Mouse (Mus musculus) MEL (cell line): Measurements from ENCODE around the gene Gm20696. TPM values are rescaled to one million over a fixed set of nuclear protein-coding genes. Genes with fewer than 3 reads are reported as not detected.

Source experiments
- DNase-seq: peaks from one replicate; pipeline ENCODE4 v3.0.0; 2011; ENCODE audit warnings: low read depth, low spot score
- H3K27ac ChIP-seq: 2 replicates; pipeline ENCODE4 v1.5.1; 2012; ENCODE audit warnings: low read depth, mild to moderate bottlenecking, control low read depth, low read length, moderate library complexity; ENCODE audit not compliant: control insufficient read depth
- H3K27me3 ChIP-seq, 2 experiments: fragments of 150-350 bp in 1 of 2; sonication (generic) in 1 of 2; 2 replicates each; pipeline ENCODE4 v1.6.1; 2012; ENCODE audit warnings: low read length in 2 of 2, mild to moderate bottlenecking in 2 of 2, improper control_type of control experiment in 1 of 2, moderate library complexity in 1 of 2; ENCODE audit not compliant: insufficient read depth in 2 of 2, control insufficient read depth in 1 of 2
- H3K36me3 ChIP-seq, 2 experiments: 2 replicates each; pipeline ENCODE4 v1.6.1; 2012 to 2014; ENCODE audit warnings: low read length in 2 of 2, improper control_type of control experiment in 1 of 2, inconsistent platforms in 1 of 2, mild to moderate bottlenecking in 1 of 2; ENCODE audit not compliant: insufficient read depth in 2 of 2, control insufficient read depth in 1 of 2
- H3K4me1 ChIP-seq, 2 experiments: fragments of 150-350 bp in 1 of 2; sonication (generic) in 1 of 2; 2 replicates each; pipeline ENCODE4 v1.6.1; 2012; ENCODE audit warnings: low read length in 2 of 2, improper control_type of control experiment in 1 of 2, mild to moderate bottlenecking in 1 of 2; ENCODE audit not compliant: insufficient read depth in 2 of 2, control insufficient read depth in 1 of 2
- H3K4me3 ChIP-seq, 2 experiments: fragments of 150-350 bp in 1 of 2; sonication (generic) in 1 of 2; 2 replicates each; pipeline ENCODE4 v1.5.1; 2012; ENCODE audit warnings: low read depth in 2 of 2, low read length in 2 of 2, mild to moderate bottlenecking in 2 of 2, moderate library complexity in 2 of 2, control low read depth in 1 of 2, improper control_type of control experiment in 1 of 2; ENCODE audit not compliant: control insufficient read depth in 1 of 2, insufficient read depth in 1 of 2
- H3K79me2 ChIP-seq: 2 replicates; pipeline ENCODE4 v1.6.1; 2012; ENCODE audit warnings: mild to moderate bottlenecking, low read length, moderate library complexity; ENCODE audit not compliant: control insufficient read depth, poor library complexity, insufficient read depth
- H3K9ac ChIP-seq: 2 replicates; pipeline ENCODE4 v1.6.1; 2012; ENCODE audit warnings: low read depth, mild to moderate bottlenecking, control low read depth, low read length, moderate library complexity; ENCODE audit not compliant: control insufficient read depth, poor library complexity, severe bottlenecking
- H3K9me3 ChIP-seq: fragments of 150-350 bp; sonication (generic); replicated peaks from 2 replicates; pipeline ENCODE4 v1.6.1; 2012; ENCODE audit warnings: mild to moderate bottlenecking, low read length, improper control_type of control experiment, moderate library complexity; ENCODE audit not compliant: insufficient read depth
- BHLHE40 ChIP-seq: IDR thresholded peaks from 2 replicates; pipeline ENCODE4 v1.6.1; 2012; ENCODE audit warnings: low read depth, mild to moderate bottlenecking, inconsistent platforms, low read length, improper control_type of control experiment, borderline replicate concordance
- CHD1 ChIP-seq: IDR thresholded peaks from 2 replicates; pipeline ENCODE4 v1.6.1; 2012; ENCODE audit warnings: low read depth, mild to moderate bottlenecking, inconsistent platforms, low read length, improper control_type of control experiment
- CTCF ChIP-seq, 3 experiments: IDR thresholded peaks in 2 of 3; conservative IDR thresholded peaks in 1 of 3; 2 replicates each; pipeline ENCODE4 v1.5.1; 2011 to 2012; ENCODE audit warnings: low read length in 3 of 3, low read depth in 2 of 3, mild to moderate bottlenecking in 2 of 3, improper control_type of control experiment in 1 of 3, inconsistent platforms in 1 of 3, mixed read lengths in 1 of 3, moderate library complexity in 1 of 3; ENCODE audit not compliant: control insufficient read depth in 1 of 3, insufficient read depth in 1 of 3, poor library complexity in 1 of 3, severe bottlenecking in 1 of 3
- HCFC1 ChIP-seq: IDR thresholded peaks from 2 replicates; pipeline ENCODE4 v1.6.1; 2012; ENCODE audit warnings: low read depth, mild to moderate bottlenecking, inconsistent platforms, low read length, improper control_type of control experiment, moderate library complexity
- MAFK ChIP-seq: IDR thresholded peaks from 2 replicates; pipeline ENCODE4 v1.6.1; 2011; ENCODE audit warnings: low read depth, mild to moderate bottlenecking, low read length, improper control_type of control experiment, borderline replicate concordance
- MAX ChIP-seq: IDR thresholded peaks from 2 replicates; pipeline ENCODE4 v1.6.1; 2011; ENCODE audit warnings: low read length, improper control_type of control experiment
- MAZ ChIP-seq: IDR thresholded peaks from 2 replicates; pipeline ENCODE4 v1.6.1; 2012; ENCODE audit warnings: low read depth, mild to moderate bottlenecking, inconsistent platforms, low read length, improper control_type of control experiment
- MEF2A ChIP-seq: IDR thresholded peaks from 2 replicates; pipeline ENCODE4 v1.6.1; 2014; ENCODE audit warnings: low read depth, mild to moderate bottlenecking, inconsistent platforms, low read length, improper control_type of control experiment; ENCODE audit not compliant: poor library complexity, insufficient replicate concordance, severe bottlenecking; ENCODE audit errors: extremely low read depth
- MXI1 ChIP-seq: IDR thresholded peaks from 2 replicates; pipeline ENCODE4 v1.6.1; 2011; ENCODE audit warnings: mild to moderate bottlenecking, low read depth, low read length, improper control_type of control experiment
- NELFE ChIP-seq: IDR thresholded peaks from 2 replicates; pipeline ENCODE4 v1.6.1; 2011; ENCODE audit warnings: low read depth, low read length, improper control_type of control experiment
- RAD21 ChIP-seq: IDR thresholded peaks from 2 replicates; pipeline ENCODE4 v1.6.1; 2011; ENCODE audit warnings: mild to moderate bottlenecking, low read depth, low read length, improper control_type of control experiment
- TAL1 ChIP-seq: IDR thresholded peaks from 2 replicates; pipeline ENCODE4 v1.6.1; 2012; ENCODE audit warnings: mild to moderate bottlenecking, inconsistent platforms, low read length, moderate library complexity, mixed read lengths
- USF1 ChIP-seq: IDR thresholded peaks from 2 replicates; pipeline ENCODE4 v1.6.1; 2014; ENCODE audit warnings: low read depth, mild to moderate bottlenecking, inconsistent platforms, low read length, improper control_type of control experiment, moderate library complexity
- USF2 ChIP-seq, 2 experiments: IDR thresholded peaks; 2 replicates each; pipeline ENCODE4 v1.6.1; 2011 to 2012; ENCODE audit warnings: improper control_type of control experiment in 2 of 2, low read length in 2 of 2, borderline replicate concordance in 1 of 2, inconsistent platforms in 1 of 2, low read depth in 1 of 2, mild to moderate bottlenecking in 1 of 2; ENCODE audit not compliant: insufficient read depth in 1 of 2
- ZC3H11A ChIP-seq: IDR thresholded peaks from 2 replicates; pipeline ENCODE4 v1.6.1; 2012; ENCODE audit warnings: low read depth, mild to moderate bottlenecking, inconsistent platforms, low read length, improper control_type of control experiment
- ZKSCAN1 ChIP-seq: IDR thresholded peaks from 2 replicates; pipeline ENCODE4 v1.6.1; 2012; ENCODE audit warnings: low read depth, mild to moderate bottlenecking, inconsistent platforms, low read length, improper control_type of control experiment, moderate library complexity
- ZMIZ1 ChIP-seq: IDR thresholded peaks from 2 replicates; pipeline ENCODE4 v1.6.1; 2012; ENCODE audit warnings: low read depth, mild to moderate bottlenecking, inconsistent platforms, low read length, improper control_type of control experiment, moderate library complexity
- polyA plus RNA-seq, 2 experiments: library from polyadenylated mRNA; stranded (reverse) in 1 of 2; unstranded in 1 of 2; fragments of >175 nt in 1 of 2; fragments of >200 nt in 1 of 2; gene quantifications; 2 replicates each; pipeline versions ENCODE4 v1.2.1 to v1.2.4; 2012; ENCODE audit warnings: low replicate concordance in 2 of 2, low read depth in 1 of 2; ENCODE audit not compliant: insufficient read length in 2 of 2, insufficient read depth in 1 of 2, missing spikeins in 1 of 2
- total RNA-seq: library from RNA; depleted of rRNA; stranded (reverse); fragments of 300-350 nt; gene quantifications from 2 replicates; pipeline ENCODE4 v1.2.3, GENCODE M21; 2012

Gene Gm20696
- total and polyA plus RNA-seq, 3 experiments, result 0.07 to 0.39 TPM; not detected in 1

GRCm38 (mm10) chr6:99615272-99615751 is 51.3 kb downstream of the Gm20696 start:
- peaks cover 0 to 4% of the 10 kb centered on the region in 2 experiments; a peak in 3 of 4 replicates for H3K27me3 ChIP-seq
- no peaks in the 10 kb centered on the region for H3K9me3 ChIP-seq
- no peaks in the 10 kb centered on the region for H3K4me1 ChIP-seq
- no peak overlapping the region for H3K27ac ChIP-seq
- no peak overlapping the region for H3K4me3 ChIP-seq
- no peaks in the 10 kb centered on the region for H3K36me3 ChIP-seq
- TF ChIP-seq ZMIZ1, result no peak
- TF ChIP-seq USF1, result no peak
- TF ChIP-seq RAD21, result no peak
- no peak for TF ChIP-seq MXI1
- no peak for TF ChIP-seq BHLHE40
- TF ChIP-seq MAX, result no peak
- no peak for TF ChIP-seq USF2 (IDR thresholded peaks at IDR 0.05; ENCODE audit: borderline replicate concordance in 1 of 2, insufficient read depth in 1 of 2, low read depth in 1 of 2, low read length in 2 of 2)
- TF ChIP-seq TAL1, result no peak
- no peak for TF ChIP-seq ZKSCAN1
- TF ChIP-seq CHD1, result no peak
- TF ChIP-seq MEF2A, result no peak
- no peak for TF ChIP-seq MAZ
- no peak for TF ChIP-seq ZC3H11A
- TF ChIP-seq NELFE, result no peak
- H3K9ac ChIP-seq, result no peak overlapping the region
- no peak for DNase-seq
- no peaks in the 10 kb centered on the region for H3K79me2 ChIP-seq

GRCm38 (mm10) chr6:99614566-99615271 is 51.9 kb downstream of the Gm20696 start:
- no peak for TF ChIP-seq MAFK
- no peak for TF ChIP-seq CTCF (IDR thresholded peaks at IDR 0.05 in 2 of 3, conservative IDR thresholded peaks at IDR 0.05 in 1 of 3; ENCODE audit: control insufficient read depth in 1 of 3, insufficient read depth in 1 of 3, low read depth in 2 of 3, low read length in 3 of 3, poor library complexity in 1 of 3, severe bottlenecking in 1 of 3)
- TF ChIP-seq HCFC1, result no peak
- no peak for TF ChIP-seq ZMIZ1
- Histone ChIP-seq H3K9ac (no peak overlapping the region), H3K79me2 (no peaks in the 10 kb centered on the region), H3K27ac (no peak overlapping the region), H3K9me3 (no peaks in the 10 kb centered on the region), H3K36me3 (no peaks in the 10 kb centered on the region), H3K27me3 (peaks cover 0 to 4% of the 10 kb centered on the region in 2 experiments; a peak in 3 of 4 replicates), H3K4me3 (no peak overlapping the region), H3K4me1 (no peaks in the 10 kb centered on the region)
- no peak for DNase-seq
